Mouse (Mus musculus): ENCODE results near the gene Thbs2. TPM values are rescaled to one million over a fixed set of nuclear protein-coding genes. Genes with fewer than 3 reads are reported as not detected.

The Thbs2 gene
- polyA plus RNA-seq, 1 experiment from 2014 or later = 1.3 TPM

DNA sequence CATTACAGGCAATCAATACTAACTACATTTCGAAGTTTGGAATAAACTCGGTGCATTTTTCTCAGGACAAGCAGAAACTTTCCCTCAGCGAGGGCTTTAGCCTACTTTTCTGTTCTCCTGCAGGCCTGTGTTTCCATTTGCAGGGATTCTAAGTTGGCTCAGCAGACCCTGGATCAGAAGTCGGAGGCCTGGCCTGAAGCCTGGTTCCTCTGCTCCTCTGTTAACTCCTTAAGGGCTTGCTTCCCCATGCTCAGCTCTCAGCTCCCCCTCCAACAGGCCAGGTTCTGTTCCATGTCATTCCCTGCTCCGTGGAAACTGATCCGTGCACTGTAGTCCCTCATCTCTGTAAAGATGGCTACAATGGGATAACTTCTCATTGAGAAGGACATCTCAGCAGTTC, 2.1 kb downstream of the Thbs2 start:
- DNase-seq (ENCODE audit: low spot score) = no peak
- Histone ChIP-seq H3K27me3 (ENCODE audit: insufficient read depth, poor library complexity, severe bottlenecking) (peaks cover 11% of the 10 kb centered on the region; the same call in 1 of the 2 replicates), H3K27ac (no peak overlapping the region), H3K36me3 (no peaks in the 10 kb centered on the region), H3K4me1 (0 out of 2 replicates have a peak, but pooled peaks cover 4% of the 10 kb centered on the region), H3K9me3 (no peaks in the 10 kb centered on the region), H3K4me3 (no peak overlapping the region)
- WGBS = 66% methylated on average over 6 of the region's 6 CpGs

DNA sequence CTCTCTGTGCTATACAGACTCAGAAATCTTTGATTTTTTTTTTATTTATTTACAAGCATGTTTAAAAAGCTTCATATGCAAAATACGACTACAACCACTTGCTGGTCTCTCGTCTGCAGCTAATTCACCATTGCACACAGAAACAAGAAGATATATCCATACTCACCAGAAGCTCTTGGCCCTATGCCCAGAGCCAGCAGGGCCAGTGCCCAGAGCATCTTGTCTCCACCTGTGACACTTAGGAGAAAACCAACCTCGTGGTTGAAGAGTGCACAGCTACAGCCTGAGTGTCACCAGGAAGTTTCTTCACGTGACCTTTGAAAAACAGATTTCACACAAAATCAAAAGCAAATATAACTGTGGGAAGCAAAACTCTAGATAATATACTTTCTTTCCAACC, 2.8 kb downstream of the Thbs2 start:
- peaks cover 11% of the 10 kb centered on the region; the same call in 1 of the 2 replicates for H3K27me3 ChIP-seq (ENCODE audit: insufficient read depth, poor library complexity, severe bottlenecking)
- no peaks in the 10 kb centered on the region for H3K9me3 ChIP-seq
- H3K27ac ChIP-seq = no peak overlapping the region
- H3K4me3 ChIP-seq = no peak overlapping the region
- 65% methylated on average over 4 of the region's 4 CpGs for WGBS
- DNase-seq (ENCODE audit: low spot score) = no peak
- H3K36me3 ChIP-seq = no peaks in the 10 kb centered on the region
- H3K4me1 ChIP-seq = 0 out of 2 replicates have a peak, but pooled peaks cover 8% of the 10 kb centered on the region

DNA sequence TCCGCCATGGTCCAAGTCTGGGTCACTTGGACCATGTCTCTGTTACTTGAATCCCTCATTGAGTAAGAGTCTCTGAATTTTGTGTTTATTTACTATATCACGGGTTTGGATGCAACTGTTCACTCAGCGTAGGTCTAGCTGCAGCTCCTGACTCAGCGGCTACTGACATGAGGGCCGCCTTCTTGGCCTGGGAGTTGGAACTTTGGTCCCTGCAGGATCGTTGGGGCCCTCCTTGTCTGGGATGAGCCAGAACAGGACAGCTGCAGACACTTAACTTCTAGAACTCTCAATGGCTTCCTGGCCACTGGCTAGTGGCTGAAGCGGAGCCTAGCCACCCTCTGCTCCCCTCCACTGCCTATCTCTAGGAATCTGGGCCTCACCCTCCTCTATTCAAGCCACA, 11.2 kb downstream of the Thbs2 start:
- Histone ChIP-seq H3K4me1 (0 out of 2 replicates have a peak, but pooled peaks cover 12% of the 10 kb centered on the region), H3K27me3 (ENCODE audit: insufficient read depth, poor library complexity, severe bottlenecking) (0 out of 2 replicates have a peak, but pooled peaks cover 7% of the 10 kb centered on the region), H3K36me3 (no peaks in the 10 kb centered on the region), H3K27ac (no peak overlapping the region), H3K9me3 (no peaks in the 10 kb centered on the region), H3K4me3 (no peak overlapping the region)
- 90% methylated on average over 7 of the region's 7 CpGs for WGBS
- no peak for DNase-seq (ENCODE audit: low spot score)

DNA sequence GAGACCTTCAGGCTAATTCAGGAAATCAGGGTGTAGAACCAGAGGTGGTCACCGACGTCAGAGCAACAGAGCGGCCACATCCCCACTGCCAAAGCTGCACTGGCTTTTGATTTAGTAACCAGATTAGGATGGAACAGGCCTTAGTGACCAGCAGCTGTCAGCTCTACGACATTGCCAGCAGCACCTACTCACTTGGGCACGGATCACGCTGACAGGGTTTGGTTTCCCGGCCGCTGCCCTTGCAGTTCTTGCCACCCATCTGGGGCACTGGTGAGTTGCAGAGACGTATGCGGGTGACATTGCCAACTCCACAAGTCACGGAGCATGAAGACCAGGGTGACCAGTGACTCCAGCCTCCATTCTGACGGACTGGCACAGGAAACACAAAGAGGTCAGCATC, 13.0 kb downstream of the Thbs2 start:
- no peak overlapping the region for H3K27ac ChIP-seq
- no peak overlapping the region for H3K4me3 ChIP-seq
- 91% methylated on average over 12 of the region's 12 CpGs for WGBS
- 0 out of 2 replicates have a peak, but pooled peaks cover 9% of the 10 kb centered on the region for H3K27me3 ChIP-seq (ENCODE audit: insufficient read depth, poor library complexity, severe bottlenecking)
- no peaks in the 10 kb centered on the region for H3K9me3 ChIP-seq
- no peaks in the 10 kb centered on the region for H3K36me3 ChIP-seq
- H3K4me1 ChIP-seq = 0 out of 2 replicates have a peak, but pooled peaks cover 8% of the 10 kb centered on the region
- no peak for DNase-seq (ENCODE audit: low spot score)

DNA sequence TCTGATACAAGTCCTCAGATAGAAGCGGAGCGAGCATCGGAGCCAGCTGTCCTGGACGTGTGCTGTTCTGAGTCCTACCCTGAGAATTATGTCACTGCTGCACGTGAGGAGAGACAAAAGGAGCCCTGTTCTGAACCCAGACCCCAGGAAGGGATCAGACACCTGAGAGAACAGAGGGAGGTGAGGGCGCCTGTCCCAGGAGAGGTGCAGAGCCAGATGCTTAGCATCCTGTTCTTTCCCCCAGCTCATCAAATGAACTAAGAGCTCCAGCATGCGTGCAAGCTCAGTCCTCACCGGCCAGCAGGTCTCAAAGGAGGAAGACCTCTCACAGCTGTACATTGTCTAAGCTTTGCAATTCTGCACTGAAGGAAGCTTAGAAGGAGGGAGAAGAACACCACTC, 16.8 kb downstream of the Thbs2 start:
- WGBS = 77% methylated on average over 8 of the region's 8 CpGs
- no peak for DNase-seq (ENCODE audit: low spot score)
- H3K27me3 ChIP-seq (ENCODE audit: insufficient read depth, poor library complexity, severe bottlenecking) = peaks cover 19% of the 10 kb centered on the region; the same call in 1 of the 2 replicates
- H3K4me1 ChIP-seq = no peaks in the 10 kb centered on the region
- no peak overlapping the region for H3K27ac ChIP-seq
- no peaks in the 10 kb centered on the region for H3K9me3 ChIP-seq
- H3K36me3 ChIP-seq = no peaks in the 10 kb centered on the region
- no peak overlapping the region for H3K4me3 ChIP-seq

- H3K9me3 ChIP-seq = no peaks in the 10 kb centered on the region
- no peaks in the 10 kb centered on the region for H3K36me3 ChIP-seq
- peaks cover 19% of the 10 kb centered on the region; the same call in 1 of the 2 replicates for H3K27me3 ChIP-seq (ENCODE audit: insufficient read depth, poor library complexity, severe bottlenecking)
- no peak for DNase-seq (ENCODE audit: low spot score)
- H3K4me1 ChIP-seq = no peaks in the 10 kb centered on the region
- H3K27ac ChIP-seq = no peak overlapping the region
- no peak overlapping the region for H3K4me3 ChIP-seq
- 81% methylated on average over 2 of the region's 2 CpGs for WGBS
Measured at GRCm38 (mm10) chr17:14675517-14675916, 18.5 kb downstream of the Thbs2 start.

DNA sequence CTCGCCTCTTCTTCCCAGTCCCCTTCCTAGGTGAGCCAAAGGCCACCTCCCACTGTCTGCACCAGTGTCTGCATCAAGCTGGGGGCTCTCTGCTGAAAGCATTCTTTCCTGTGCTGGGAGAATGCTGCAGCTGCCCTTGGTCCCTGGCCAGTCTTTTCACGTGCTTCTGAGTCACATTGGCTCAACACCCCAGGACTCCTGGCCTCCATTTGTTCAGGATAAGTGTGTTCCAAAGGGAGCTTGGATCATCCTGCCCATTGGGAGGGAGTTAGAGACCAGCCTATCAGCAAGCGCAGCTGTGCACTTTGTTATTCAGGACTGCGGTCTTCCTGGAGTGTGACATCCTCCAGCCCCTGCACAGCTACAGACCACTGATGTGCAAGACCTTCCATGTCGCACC, 21.6 kb downstream of the Thbs2 start:
- Histone ChIP-seq H3K27me3 (ENCODE audit: insufficient read depth, poor library complexity, severe bottlenecking) (peaks cover 12% of the 10 kb centered on the region; the same call in 1 of the 2 replicates), H3K36me3 (no peaks in the 10 kb centered on the region), H3K4me3 (no peak overlapping the region), H3K4me1 (no peaks in the 10 kb centered on the region), H3K9me3 (no peaks in the 10 kb centered on the region), H3K27ac (no peak overlapping the region)
- DNase-seq (ENCODE audit: low spot score) = no peak
- WGBS = 40% methylated on average over 5 of the region's 5 CpGs

DNA sequence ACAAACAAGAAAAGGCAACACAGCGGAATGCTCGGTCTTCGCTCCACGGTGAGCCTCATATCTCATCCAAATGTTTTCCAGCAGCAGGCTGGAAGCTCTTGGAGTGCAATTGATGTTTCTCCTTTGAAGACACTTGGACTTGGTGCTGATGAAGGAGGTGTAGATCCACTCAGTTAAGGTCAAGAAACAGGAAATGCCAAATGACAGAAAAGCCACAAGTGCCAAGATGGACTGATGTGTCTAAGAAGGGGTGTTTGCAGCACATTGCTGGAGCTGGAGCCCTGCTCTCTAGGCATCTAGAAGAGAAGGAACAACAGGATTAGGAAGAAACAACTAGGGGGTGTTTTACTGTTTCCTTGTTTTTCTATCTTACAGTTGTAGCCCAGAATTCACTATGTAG, 26.8 kb downstream of the Thbs2 start:
- H3K27me3 ChIP-seq (ENCODE audit: insufficient read depth, poor library complexity, severe bottlenecking) = peaks cover under 1% of the 10 kb centered on the region; the same call in 1 of the 2 replicates
- H3K4me1 ChIP-seq = no peaks in the 10 kb centered on the region
- H3K4me3 ChIP-seq = no peak overlapping the region
- WGBS = 84% methylated on average over 4 of the region's 4 CpGs
- no peaks in the 10 kb centered on the region for H3K36me3 ChIP-seq
- no peak for DNase-seq (ENCODE audit: low spot score)
- no peaks in the 10 kb centered on the region for H3K9me3 ChIP-seq
- H3K27ac ChIP-seq = no peak overlapping the region

DNA sequence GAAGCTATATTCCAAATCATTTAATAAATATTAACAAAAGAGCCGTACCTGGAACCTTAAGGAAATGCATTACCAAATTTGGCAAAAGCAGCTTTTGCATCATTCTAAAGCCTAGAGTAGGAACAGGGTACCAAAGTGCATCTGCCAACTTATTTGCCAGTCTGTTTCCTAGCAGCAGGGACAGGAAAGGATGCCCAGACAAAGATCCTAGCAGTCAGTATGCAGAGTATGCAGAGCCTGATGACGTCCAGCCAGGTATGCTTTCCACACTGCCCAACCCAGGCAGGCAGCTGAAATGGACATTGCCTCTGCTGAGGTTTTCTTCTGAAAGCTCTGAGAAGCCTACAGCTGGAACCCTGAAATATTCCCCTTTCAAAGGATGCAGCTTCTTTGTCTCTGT, 27.6 kb downstream of the Thbs2 start:
- Histone ChIP-seq H3K4me1 (no peaks in the 10 kb centered on the region), H3K9me3 (no peaks in the 10 kb centered on the region), H3K36me3 (no peaks in the 10 kb centered on the region), H3K27me3 (ENCODE audit: insufficient read depth, poor library complexity, severe bottlenecking) (no peaks in the 10 kb centered on the region), H3K4me3 (no peak overlapping the region), H3K27ac (no peak overlapping the region)
- 74% methylated on average over 2 of the region's 2 CpGs for WGBS
- DNase-seq (ENCODE audit: low spot score) = no peak

- Histone ChIP-seq H3K27ac (no peak overlapping the region), H3K4me1 (no peaks in the 10 kb centered on the region), H3K36me3 (no peaks in the 10 kb centered on the region), H3K9me3 (no peaks in the 10 kb centered on the region), H3K4me3 (no peak overlapping the region), H3K27me3 (ENCODE audit: insufficient read depth, poor library complexity, severe bottlenecking) (no peaks in the 10 kb centered on the region)
- 72% methylated on average over 5 of the region's 5 CpGs for WGBS
- DNase-seq (ENCODE audit: low spot score) = no peak
Measured at GRCm38 (mm10) chr17:14663366-14663765, 30.7 kb downstream of the Thbs2 start.

GRCm38 (mm10) chr17:14662409-14662808, 31.6 kb downstream of the Thbs2 start:
- WGBS = 82% methylated on average over 6 of the region's 6 CpGs
- Histone ChIP-seq H3K4me3 (no peak overlapping the region), H3K9me3 (no peaks in the 10 kb centered on the region), H3K27ac (no peak overlapping the region), H3K4me1 (no peaks in the 10 kb centered on the region), H3K36me3 (no peaks in the 10 kb centered on the region), H3K27me3 (ENCODE audit: insufficient read depth, poor library complexity, severe bottlenecking) (no peaks in the 10 kb centered on the region)
- no peak for DNase-seq (ENCODE audit: low spot score)

DNA sequence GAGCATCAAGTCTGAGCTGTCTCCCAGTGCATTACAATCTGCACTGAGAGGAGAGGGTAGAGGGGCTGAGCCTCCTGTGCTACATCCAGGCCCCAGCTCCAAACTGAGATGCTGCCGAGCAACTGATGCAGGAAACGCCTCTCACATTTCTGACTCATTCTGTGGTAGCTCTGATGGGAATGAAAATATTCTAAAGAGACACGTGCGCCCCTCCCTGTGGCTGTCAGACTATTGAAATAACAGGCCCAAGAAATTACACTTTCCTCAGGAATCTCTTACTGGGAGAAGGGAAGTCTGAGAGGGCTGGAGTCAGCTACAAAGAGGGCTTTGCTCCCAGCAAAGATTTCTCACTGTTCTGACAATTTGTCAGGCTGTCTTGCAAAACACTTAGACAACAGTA, 34.3 kb downstream of the Thbs2 start:
- Histone ChIP-seq H3K27ac (no peak overlapping the region), H3K4me1 (no peaks in the 10 kb centered on the region), H3K4me3 (no peak overlapping the region), H3K36me3 (no peaks in the 10 kb centered on the region), H3K27me3 (ENCODE audit: insufficient read depth, poor library complexity, severe bottlenecking) (no peaks in the 10 kb centered on the region), H3K9me3 (no peaks in the 10 kb centered on the region)
- WGBS = 78% methylated on average over 4 of the region's 4 CpGs
- DNase-seq (ENCODE audit: low spot score) = no peak

GRCm38 (mm10) chr17:14658123-14658522, 35.9 kb downstream of the Thbs2 start:
- no peaks in the 10 kb centered on the region for H3K36me3 ChIP-seq
- 71% methylated on average over 2 of the region's 2 CpGs for WGBS
- H3K4me3 ChIP-seq = no peak overlapping the region
- no peaks in the 10 kb centered on the region for H3K27me3 ChIP-seq (ENCODE audit: insufficient read depth, poor library complexity, severe bottlenecking)
- no peaks in the 10 kb centered on the region for H3K9me3 ChIP-seq
- DNase-seq (ENCODE audit: low spot score) = no peak
- H3K27ac ChIP-seq = no peak overlapping the region
- H3K4me1 ChIP-seq = no peaks in the 10 kb centered on the region

- H3K9me3 ChIP-seq = no peaks in the 10 kb centered on the region
- H3K4me1 ChIP-seq = no peaks in the 10 kb centered on the region
- H3K4me3 ChIP-seq = no peak overlapping the region
Measured at GRCm38 (mm10) chr17:14657123-14657522, 36.9 kb downstream of the Thbs2 start.

More at GRCm38 (mm10) chr17:14657123-14657522, 36.9 kb downstream of the Thbs2 start:
- H3K36me3 ChIP-seq = no peaks in the 10 kb centered on the region
- no peaks in the 10 kb centered on the region for H3K27me3 ChIP-seq (ENCODE audit: insufficient read depth, poor library complexity, severe bottlenecking)
- no peak overlapping the region for H3K27ac ChIP-seq
- no peak for DNase-seq (ENCODE audit: low spot score)

All from heart, embryonic 10.5 days (tissue).